Mouse (Mus musculus): ENCODE measurements around the gene Tmem191c.
"Not testable (repeated sequence)": the region's sequence is repeated elsewhere in the genome, so short reads cannot be mapped to it uniquely, and the experiment has no call there.

- not testable (repeated sequence) for TF ChIP-seq CTCF (IDR thresholded peaks at IDR 0.05 in 2 of 3, conservative IDR thresholded peaks at IDR 0.05 in 1 of 3; ENCODE audit: control insufficient read depth in 1 of 3, insufficient read depth in 1 of 3, low read depth in 2 of 3, low read length in 3 of 3, poor library complexity in 1 of 3, severe bottlenecking in 1 of 3); CHD2 (IDR thresholded peaks at IDR 0.05; ENCODE audit: low read length); POLR2A (IDR thresholded peaks at IDR 0.05; ENCODE audit: control insufficient read depth in 1 of 2, insufficient read depth in 1 of 2, low read depth in 1 of 2, low read length in 2 of 2, poor library complexity in 1 of 2); USF2 (IDR thresholded peaks at IDR 0.05; ENCODE audit: borderline replicate concordance in 1 of 2, insufficient read depth in 1 of 2, low read depth in 1 of 2, low read length in 2 of 2); NELFE (IDR thresholded peaks at IDR 0.05; ENCODE audit: low read depth, low read length); ZC3H11A (IDR thresholded peaks at IDR 0.05; ENCODE audit: low read depth, low read length); EP300 (IDR thresholded peaks at IDR 0.05; ENCODE audit: low read depth in 1 of 2, low read length in 2 of 2); MAZ (IDR thresholded peaks at IDR 0.05; ENCODE audit: low read depth, low read length); MEF2A (IDR thresholded peaks at IDR 0.05; ENCODE audit: extremely low read depth, insufficient replicate concordance, low read depth, low read length, poor library complexity, severe bottlenecking); TCF12 (IDR thresholded peaks at IDR 0.05; ENCODE audit: low read depth, low read length); HCFC1 (IDR thresholded peaks at IDR 0.05; ENCODE audit: low read depth, low read length); ELF1 (IDR thresholded peaks at IDR 0.05; ENCODE audit: low read depth, low read length); UBTF (IDR thresholded peaks at IDR 0.05; ENCODE audit: borderline replicate concordance, insufficient read depth, low read depth, low read length)
- peak; percentile 82 for TF ChIP-seq ZNF384 (IDR thresholded peaks at IDR 0.05; ENCODE audit: low read depth, low read length)
These were observed 44.4 kb upstream of the Tmem191c start for GRCm38 (mm10) chr16:17231523-17231922.

Data from MEL (cell line).